Mouse (Mus musculus) MEL (cell line): Measurements from ENCODE around the gene Cd44. TPM values are rescaled to one million over a fixed set of nuclear protein-coding genes. Genes with fewer than 3 reads are reported as not detected.
A peak's percentile ranks its signal among the peaks of the same experiment; 100 is the strongest.

Source experiments
- DNase-seq: peaks from one replicate; pipeline ENCODE4 v3.0.0; 2011; ENCODE audit warnings: low read depth, low spot score
- H3K27ac ChIP-seq: 2 replicates; pipeline ENCODE4 v1.5.1; 2012; ENCODE audit warnings: low read depth, mild to moderate bottlenecking, control low read depth, low read length, moderate library complexity; ENCODE audit not compliant: control insufficient read depth
- H3K27me3 ChIP-seq, 2 experiments: fragments of 150-350 bp in 1 of 2; sonication (generic) in 1 of 2; 2 replicates each; pipeline ENCODE4 v1.6.1; 2012; ENCODE audit warnings: low read length in 2 of 2, mild to moderate bottlenecking in 2 of 2, improper control_type of control experiment in 1 of 2, moderate library complexity in 1 of 2; ENCODE audit not compliant: insufficient read depth in 2 of 2, control insufficient read depth in 1 of 2
- H3K36me3 ChIP-seq, 2 experiments: 2 replicates each; pipeline ENCODE4 v1.6.1; 2012 to 2014; ENCODE audit warnings: low read length in 2 of 2, improper control_type of control experiment in 1 of 2, inconsistent platforms in 1 of 2, mild to moderate bottlenecking in 1 of 2; ENCODE audit not compliant: insufficient read depth in 2 of 2, control insufficient read depth in 1 of 2
- H3K4me1 ChIP-seq, 2 experiments: fragments of 150-350 bp in 1 of 2; sonication (generic) in 1 of 2; 2 replicates each; pipeline ENCODE4 v1.6.1; 2012; ENCODE audit warnings: low read length in 2 of 2, improper control_type of control experiment in 1 of 2, mild to moderate bottlenecking in 1 of 2; ENCODE audit not compliant: insufficient read depth in 2 of 2, control insufficient read depth in 1 of 2
- H3K4me3 ChIP-seq, 2 experiments: fragments of 150-350 bp in 1 of 2; sonication (generic) in 1 of 2; 2 replicates each; pipeline ENCODE4 v1.5.1; 2012; ENCODE audit warnings: low read depth in 2 of 2, low read length in 2 of 2, mild to moderate bottlenecking in 2 of 2, moderate library complexity in 2 of 2, control low read depth in 1 of 2, improper control_type of control experiment in 1 of 2; ENCODE audit not compliant: control insufficient read depth in 1 of 2, insufficient read depth in 1 of 2
- H3K79me2 ChIP-seq: 2 replicates; pipeline ENCODE4 v1.6.1; 2012; ENCODE audit warnings: mild to moderate bottlenecking, low read length, moderate library complexity; ENCODE audit not compliant: control insufficient read depth, poor library complexity, insufficient read depth
- H3K9ac ChIP-seq: 2 replicates; pipeline ENCODE4 v1.6.1; 2012; ENCODE audit warnings: low read depth, mild to moderate bottlenecking, control low read depth, low read length, moderate library complexity; ENCODE audit not compliant: control insufficient read depth, poor library complexity, severe bottlenecking
- H3K9me3 ChIP-seq: fragments of 150-350 bp; sonication (generic); replicated peaks from 2 replicates; pipeline ENCODE4 v1.6.1; 2012; ENCODE audit warnings: mild to moderate bottlenecking, low read length, improper control_type of control experiment, moderate library complexity; ENCODE audit not compliant: insufficient read depth
- CHD2 ChIP-seq: IDR thresholded peaks from 2 replicates; pipeline ENCODE4 v1.6.1; 2011; ENCODE audit warnings: low read length, improper control_type of control experiment
- CTCF ChIP-seq, 3 experiments: IDR thresholded peaks in 2 of 3; conservative IDR thresholded peaks in 1 of 3; 2 replicates each; pipeline ENCODE4 v1.5.1; 2011 to 2012; ENCODE audit warnings: low read length in 3 of 3, low read depth in 2 of 3, mild to moderate bottlenecking in 2 of 3, improper control_type of control experiment in 1 of 3, inconsistent platforms in 1 of 3, mixed read lengths in 1 of 3, moderate library complexity in 1 of 3; ENCODE audit not compliant: control insufficient read depth in 1 of 3, insufficient read depth in 1 of 3, poor library complexity in 1 of 3, severe bottlenecking in 1 of 3
- E2F4 ChIP-seq: IDR thresholded peaks from 2 replicates; pipeline ENCODE4 v1.6.1; 2011; ENCODE audit warnings: low read depth, low read length, improper control_type of control experiment, borderline replicate concordance
- EP300 ChIP-seq, 2 experiments: IDR thresholded peaks; 2 replicates each; pipeline ENCODE4 v1.6.1; 2011; ENCODE audit warnings: improper control_type of control experiment in 2 of 2, low read length in 2 of 2, low read depth in 1 of 2, mild to moderate bottlenecking in 1 of 2
- ETS1 ChIP-seq: IDR thresholded peaks from 2 replicates; pipeline ENCODE4 v1.6.1; 2012; ENCODE audit warnings: low read depth, mild to moderate bottlenecking, inconsistent platforms, low read length, improper control_type of control experiment, moderate library complexity
- GABPA ChIP-seq: IDR thresholded peaks from 2 replicates; pipeline ENCODE4 v1.6.1; 2012; ENCODE audit warnings: low read depth, mild to moderate bottlenecking, inconsistent platforms, low read length, improper control_type of control experiment, moderate library complexity
- GATA1 ChIP-seq: IDR thresholded peaks from 2 replicates; pipeline ENCODE4 v1.6.1; 2011; ENCODE audit warnings: low read depth, low read length, improper control_type of control experiment
- HCFC1 ChIP-seq: IDR thresholded peaks from 2 replicates; pipeline ENCODE4 v1.6.1; 2012; ENCODE audit warnings: low read depth, mild to moderate bottlenecking, inconsistent platforms, low read length, improper control_type of control experiment, moderate library complexity
- MAZ ChIP-seq: IDR thresholded peaks from 2 replicates; pipeline ENCODE4 v1.6.1; 2012; ENCODE audit warnings: low read depth, mild to moderate bottlenecking, inconsistent platforms, low read length, improper control_type of control experiment
- MEF2A ChIP-seq: IDR thresholded peaks from 2 replicates; pipeline ENCODE4 v1.6.1; 2014; ENCODE audit warnings: low read depth, mild to moderate bottlenecking, inconsistent platforms, low read length, improper control_type of control experiment; ENCODE audit not compliant: poor library complexity, insufficient replicate concordance, severe bottlenecking; ENCODE audit errors: extremely low read depth
- MYC ChIP-seq: IDR thresholded peaks from 2 replicates; pipeline ENCODE4 v1.6.1; 2011; ENCODE audit warnings: low read depth, mild to moderate bottlenecking, low read length, improper control_type of control experiment, moderate library complexity
- NELFE ChIP-seq: IDR thresholded peaks from 2 replicates; pipeline ENCODE4 v1.6.1; 2011; ENCODE audit warnings: low read depth, low read length, improper control_type of control experiment
- NRF1 ChIP-seq: IDR thresholded peaks from 2 replicates; pipeline ENCODE4 v1.6.1; 2014; ENCODE audit warnings: low read depth, mild to moderate bottlenecking, inconsistent platforms, low read length, improper control_type of control experiment, moderate library complexity; ENCODE audit not compliant: poor library complexity, insufficient read depth, severe bottlenecking
- POLR2A ChIP-seq, 2 experiments: IDR thresholded peaks; 2 replicates each; pipeline ENCODE4 v1.6.1; 2011 to 2012; ENCODE audit warnings: low read length in 2 of 2, mild to moderate bottlenecking in 2 of 2, control low read depth in 1 of 2, improper control_type of control experiment in 1 of 2, low read depth in 1 of 2, moderate library complexity in 1 of 2; ENCODE audit not compliant: control insufficient read depth in 1 of 2, insufficient read depth in 1 of 2, poor library complexity in 1 of 2
- POLR2AphosphoS2 ChIP-seq: IDR thresholded peaks from 2 replicates; pipeline ENCODE4 v1.6.1; 2011; ENCODE audit warnings: low read length, improper control_type of control experiment
- POLR2AphosphoS5 ChIP-seq: IDR thresholded peaks from 2 replicates; pipeline ENCODE4 v1.6.1; 2012; ENCODE audit warnings: low read depth, borderline replicate concordance, mild to moderate bottlenecking, inconsistent platforms, low read length, moderate library complexity, mixed read lengths
- RAD21 ChIP-seq: IDR thresholded peaks from 2 replicates; pipeline ENCODE4 v1.6.1; 2011; ENCODE audit warnings: mild to moderate bottlenecking, low read depth, low read length, improper control_type of control experiment
- RCOR1 ChIP-seq: IDR thresholded peaks from 2 replicates; pipeline ENCODE4 v1.6.1; 2012; ENCODE audit warnings: low read depth, mild to moderate bottlenecking, inconsistent platforms, low read length, improper control_type of control experiment
- SIN3A ChIP-seq: IDR thresholded peaks from 2 replicates; pipeline ENCODE4 v1.6.1; 2012; ENCODE audit warnings: low read length, improper control_type of control experiment, inconsistent platforms
- SMC3 ChIP-seq: IDR thresholded peaks from 2 replicates; pipeline ENCODE4 v1.6.1; 2011; ENCODE audit warnings: low read depth, low read length, improper control_type of control experiment
- TAL1 ChIP-seq: IDR thresholded peaks from 2 replicates; pipeline ENCODE4 v1.6.1; 2012; ENCODE audit warnings: mild to moderate bottlenecking, inconsistent platforms, low read length, moderate library complexity, mixed read lengths
- TCF12 ChIP-seq: IDR thresholded peaks from 2 replicates; pipeline ENCODE4 v1.6.1; 2014; ENCODE audit warnings: low read depth, mild to moderate bottlenecking, inconsistent platforms, low read length, improper control_type of control experiment, moderate library complexity
- UBTF ChIP-seq: IDR thresholded peaks from 2 replicates; pipeline ENCODE4 v1.6.1; 2012; ENCODE audit warnings: low read depth, mild to moderate bottlenecking, inconsistent platforms, low read length, improper control_type of control experiment, moderate library complexity, borderline replicate concordance; ENCODE audit not compliant: insufficient read depth
- USF1 ChIP-seq: IDR thresholded peaks from 2 replicates; pipeline ENCODE4 v1.6.1; 2014; ENCODE audit warnings: low read depth, mild to moderate bottlenecking, inconsistent platforms, low read length, improper control_type of control experiment, moderate library complexity
- ZKSCAN1 ChIP-seq: IDR thresholded peaks from 2 replicates; pipeline ENCODE4 v1.6.1; 2012; ENCODE audit warnings: low read depth, mild to moderate bottlenecking, inconsistent platforms, low read length, improper control_type of control experiment, moderate library complexity
- ZNF384 ChIP-seq: IDR thresholded peaks from 2 replicates; pipeline ENCODE4 v1.6.1; 2012; ENCODE audit warnings: low read depth, mild to moderate bottlenecking, inconsistent platforms, low read length, improper control_type of control experiment
- polyA plus RNA-seq, 2 experiments: library from polyadenylated mRNA; stranded (reverse) in 1 of 2; unstranded in 1 of 2; fragments of >175 nt in 1 of 2; fragments of >200 nt in 1 of 2; gene quantifications; 2 replicates each; pipeline versions ENCODE4 v1.2.1 to v1.2.4; 2012; ENCODE audit warnings: low replicate concordance in 2 of 2, low read depth in 1 of 2; ENCODE audit not compliant: insufficient read length in 2 of 2, insufficient read depth in 1 of 2, missing spikeins in 1 of 2
- total RNA-seq: library from RNA; depleted of rRNA; stranded (reverse); fragments of 300-350 nt; gene quantifications from 2 replicates; pipeline ENCODE4 v1.2.3, GENCODE M21; 2012

Cd44 gene
- total and polyA plus RNA-seq, 3 experiments = 43.8 to 226 (median 53.9) TPM

DNA sequence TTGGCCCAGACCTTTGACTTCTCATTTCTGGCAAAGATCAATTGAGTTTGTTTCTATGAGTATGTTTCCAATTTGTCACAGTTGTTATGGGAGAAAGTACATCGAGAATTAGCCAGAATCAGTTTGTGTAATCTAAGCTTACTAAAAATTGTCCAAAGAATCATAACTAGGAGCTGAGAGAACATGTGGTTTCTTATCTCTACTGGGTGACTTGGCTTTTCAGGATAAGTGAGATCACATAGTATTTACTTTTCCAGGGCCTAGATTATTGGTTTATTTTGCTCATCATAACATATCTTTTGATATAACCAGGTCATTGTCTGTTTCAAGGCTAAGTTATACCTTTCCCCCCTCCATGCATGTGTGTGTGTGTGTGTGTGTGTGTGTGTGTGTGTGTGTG lies 16.8 kb upstream of the Cd44 start:
- no peaks in the 10 kb centered on the region; a peak in 1 of 4 replicates for H3K27me3 ChIP-seq

DNA sequence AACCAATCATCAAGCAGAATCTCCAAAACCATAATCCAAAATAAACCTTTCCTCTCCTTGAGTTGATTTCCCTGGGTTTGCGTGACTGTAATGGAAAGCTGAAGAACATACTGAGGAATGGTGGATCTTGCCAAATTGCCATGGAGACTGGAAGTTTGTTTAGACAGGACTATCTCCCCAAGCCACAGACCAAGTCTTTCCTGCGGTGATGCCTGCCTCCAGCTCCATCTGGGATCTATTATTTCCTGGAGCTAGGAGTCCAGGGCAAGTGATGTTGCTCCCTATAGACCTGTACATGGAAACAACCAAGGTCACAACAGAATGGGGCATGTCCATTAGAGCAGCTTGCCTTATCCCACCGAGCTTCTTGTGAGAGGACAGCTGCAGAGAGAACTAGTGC lies 15.1 kb upstream of the Cd44 start:
- H3K4me3 ChIP-seq = no peak overlapping the region
- H3K27me3 ChIP-seq = no peaks in the 10 kb centered on the region; a peak in 1 of 4 replicates
- no peaks in the 10 kb centered on the region for H3K79me2 ChIP-seq
- H3K9ac ChIP-seq = no peak overlapping the region
- peaks cover 9 to 15% of the 10 kb centered on the region in 2 experiments for H3K4me1 ChIP-seq
- TF ChIP-seq USF1 = no peak
- TF ChIP-seq ETS1 = no peak
- no peak for TF ChIP-seq TCF12
- no peak for TF ChIP-seq SMC3
- no peak for TF ChIP-seq POLR2AphosphoS5
- TF ChIP-seq CTCF (IDR thresholded peaks at IDR 0.05 in 2 of 3, conservative IDR thresholded peaks at IDR 0.05 in 1 of 3; ENCODE audit: control insufficient read depth in 1 of 3, insufficient read depth in 1 of 3, low read depth in 2 of 3, low read length in 3 of 3, poor library complexity in 1 of 3, severe bottlenecking in 1 of 3) = no peak
- no peak for TF ChIP-seq RCOR1
- no peak for TF ChIP-seq GABPA
- TF ChIP-seq NRF1 = no peak
- TF ChIP-seq NELFE = no peak
- no peak for TF ChIP-seq MAZ
- TF ChIP-seq UBTF = no peak
- TF ChIP-seq ZNF384 = no peak
- TF ChIP-seq E2F4 = no peak
- H3K36me3 ChIP-seq = peaks cover 0 to 25% of the 10 kb centered on the region in 2 experiments; a peak in 2 of 4 replicates
- no peaks in the 10 kb centered on the region for H3K9me3 ChIP-seq
- no peak for DNase-seq
- H3K27ac ChIP-seq = no peak overlapping the region

More for the DNA sequence above, 16.8 kb upstream of the Cd44 start:
- H3K79me2 ChIP-seq = no peaks in the 10 kb centered on the region
- H3K4me1 ChIP-seq = peaks cover 7 to 12% of the 10 kb centered on the region in 2 experiments
- no peak overlapping the region for H3K27ac ChIP-seq
- no peak overlapping the region for H3K9ac ChIP-seq
- no peak for TF ChIP-seq SIN3A
- TF ChIP-seq POLR2AphosphoS5 = no peak
- TF ChIP-seq ZKSCAN1 = no peak
- TF ChIP-seq POLR2A (IDR thresholded peaks at IDR 0.05; ENCODE audit: control insufficient read depth in 1 of 2, insufficient read depth in 1 of 2, low read depth in 1 of 2, low read length in 2 of 2, poor library complexity in 1 of 2) = no peak
- TF ChIP-seq USF1 = peak; percentile 37; the same call in 1 of the 2 replicates
- TF ChIP-seq POLR2AphosphoS2 = no peak
- TF ChIP-seq MAZ = no peak
- 0 out of 2 replicates have a peak, but pooled peaks have one; percentile 40 for TF ChIP-seq MYC
- TF ChIP-seq NRF1 = no peak
- TF ChIP-seq TAL1 = no peak
- TF ChIP-seq RCOR1 = peak; percentile 86
- no peak for TF ChIP-seq CHD2
- peak; percentile 42; a peak in 2 of 4 replicates for TF ChIP-seq EP300 (IDR thresholded peaks at IDR 0.05; ENCODE audit: low read depth in 1 of 2, low read length in 2 of 2)
- no peak for TF ChIP-seq RAD21
- no peak for TF ChIP-seq GABPA
- TF ChIP-seq E2F4 = no peak
- peak; percentile 48; the same call in 1 of the 2 replicates for TF ChIP-seq ETS1
- no peak for TF ChIP-seq HCFC1
- no peak for TF ChIP-seq MEF2A
- TF ChIP-seq GATA1 = peak; percentile 62; the same call in 1 of the 2 replicates
- no peak overlapping the region for H3K4me3 ChIP-seq
- H3K36me3 ChIP-seq = peaks cover 0 to 18% of the 10 kb centered on the region in 2 experiments; a peak in 2 of 4 replicates
- DNase-seq = no peak
- no peaks in the 10 kb centered on the region for H3K9me3 ChIP-seq
